Mouse (Mus musculus) heart, embryonic 13.5 days (tissue): Measurements from ENCODE around the gene Tnpo1. TPM values are rescaled to one million over a fixed set of nuclear protein-coding genes. Genes with fewer than 3 reads are reported as not detected.

ENCODE experiments used
- ATAC-seq: fragments of 200-750 bp; cut with Nextera tagmentation; 2 replicates; pipeline ENCODE4 v1.8.0; 2017; ENCODE audit warnings: moderate TSS enrichment; ENCODE audit not compliant: insufficient number of reproducible peaks, low FRiP score, low TSS enrichment; ENCODE audit errors: extremely low read depth
- H3K27ac ChIP-seq: fragments of 300-500 bp; sonication (generic); replicated peaks from 2 replicates; pipeline ENCODE4 v1.5.1; 2015; ENCODE audit warnings: moderate library complexity, mild to moderate bottlenecking, inconsistent platforms
- H3K27me3 ChIP-seq: fragments of 300-500 bp; sonication (generic); replicated peaks from 2 replicates; pipeline ENCODE4 v1.6.1; 2015; ENCODE audit warnings: mild to moderate bottlenecking, inconsistent platforms
- H3K36me3 ChIP-seq: fragments of 300-500 bp; sonication (generic); 2 replicates; pipeline ENCODE4 v1.6.1; 2015; ENCODE audit warnings: mild to moderate bottlenecking, inconsistent platforms
- H3K4me1 ChIP-seq: fragments of 300-500 bp; sonication (generic); 2 replicates; pipeline ENCODE4 v1.6.1; 2015; ENCODE audit warnings: inconsistent platforms
- H3K4me2 ChIP-seq: fragments of 300-500 bp; sonication (generic); 2 replicates; pipeline ENCODE4 v1.6.1; 2015; ENCODE audit warnings: inconsistent platforms, mild to moderate bottlenecking, moderate library complexity
- H3K4me3 ChIP-seq: fragments of 300-500 bp; sonication (generic); 2 replicates; pipeline ENCODE4 v1.5.1; 2015; ENCODE audit warnings: moderate library complexity, mild to moderate bottlenecking, inconsistent platforms
- H3K9ac ChIP-seq: fragments of 300-500 bp; sonication (generic); 2 replicates; pipeline ENCODE4 v1.6.1; 2015; ENCODE audit warnings: inconsistent platforms, mild to moderate bottlenecking, moderate library complexity
- H3K9me3 ChIP-seq: fragments of 300-500 bp; sonication (generic); 2 replicates; pipeline ENCODE4 v1.6.1; 2016; ENCODE audit warnings: inconsistent platforms
- WGBS: fragments of 180-500 bp; shearing (Covaris S2); methylation state at CpG from one replicate; pipeline ENCODE4 v1.1.7; 2015; ENCODE audit warnings: mixed read lengths; 5-methylcytosine and 5-hydroxymethylcytosine counted together
- polyA plus RNA-seq: library from polyadenylated mRNA; unstranded; fragments of >200 nt; fragmentation: Nextera tagmentation; extraction: Ambion mirVana; gene quantifications from 2 replicates; pipeline ENCODE4 v1.2.1, GENCODE M21; 2015

Tnpo1 gene
- polyA plus RNA-seq, 1 experiment from 2014 or later, result 36.9 TPM

DNA sequence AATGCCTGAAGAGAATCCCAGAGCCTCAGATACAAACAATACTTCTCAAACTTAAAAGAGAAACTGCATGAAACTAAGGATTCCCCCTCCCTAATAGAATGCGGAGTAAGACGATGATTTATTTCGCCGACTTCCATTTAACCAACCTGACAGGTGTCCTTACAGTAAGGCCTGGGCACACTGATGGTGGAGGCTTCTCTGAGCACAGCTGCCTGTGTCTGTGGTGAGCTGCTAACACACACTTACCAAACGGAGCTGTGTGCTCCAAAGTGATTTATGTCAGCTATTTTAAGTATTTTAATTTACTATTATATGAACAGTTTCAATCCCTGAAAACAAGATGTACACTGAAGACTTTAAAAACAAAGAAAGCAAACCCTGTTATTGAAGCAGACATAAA is 42.4 kb downstream of the Tnpo1 start:
- Histone ChIP-seq H3K4me3 (no peak overlapping the region), H3K4me2 (no peak overlapping the region), H3K27me3 (no peaks in the 10 kb centered on the region), H3K9ac (no peak overlapping the region), H3K9me3 (no peaks in the 10 kb centered on the region), H3K4me1 (peaks cover 6% of the 10 kb centered on the region; the same call in 1 of the 2 replicates), H3K27ac (no peak overlapping the region), H3K36me3 (peaks cover 92% of the 10 kb centered on the region)
- 91% methylated on average over 5 of the region's 5 CpGs for WGBS
- no peak for ATAC-seq

DNA sequence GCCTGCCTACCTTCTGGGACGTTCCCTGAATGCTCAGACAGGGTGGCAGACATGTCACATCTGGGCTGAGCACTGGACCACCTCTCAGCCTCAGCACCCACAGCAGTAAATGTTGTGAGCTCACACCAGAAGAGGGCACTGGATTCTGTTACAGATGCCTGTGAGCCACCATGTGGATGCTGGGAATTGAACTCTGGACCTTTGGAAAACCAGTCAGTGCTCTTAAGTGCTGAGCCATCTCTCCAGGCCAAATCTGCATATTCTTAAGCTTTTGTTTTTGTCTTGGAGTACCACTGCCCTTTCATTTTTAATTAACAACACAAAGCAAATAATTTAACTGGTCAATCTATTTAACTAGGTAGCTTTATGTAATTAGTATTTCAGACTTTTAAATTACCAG is 44.2 kb downstream of the Tnpo1 start:
- WGBS, result 68% methylated on average over 1 of the region's 1 CpGs

DNA sequence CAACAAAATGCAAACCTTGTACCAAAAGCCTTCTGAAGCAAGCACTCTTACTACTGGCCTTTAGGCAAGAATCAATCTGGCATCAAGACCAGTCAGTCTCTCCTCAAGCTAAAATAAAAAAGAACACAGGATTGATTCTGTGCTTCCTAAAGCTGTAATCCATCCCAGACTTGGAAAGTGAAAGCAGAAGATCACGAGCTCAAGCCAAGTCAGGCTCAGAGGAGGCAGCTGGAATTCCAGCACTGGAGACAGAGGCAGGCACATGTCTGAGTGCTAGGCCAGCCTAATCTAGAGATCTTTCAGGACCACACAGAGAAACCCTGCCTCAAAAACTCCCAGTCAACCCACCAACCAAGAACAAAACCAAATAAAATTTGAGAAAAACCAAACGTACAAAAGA is 45.8 kb downstream of the Tnpo1 start:
- Histone ChIP-seq H3K36me3 (peaks cover 82% of the 10 kb centered on the region), H3K4me3 (no peak overlapping the region), H3K4me2 (no peak overlapping the region), H3K27me3 (no peaks in the 10 kb centered on the region), H3K9ac (no peak overlapping the region), H3K9me3 (no peaks in the 10 kb centered on the region), H3K27ac (no peak overlapping the region), H3K4me1 (peaks cover 3% of the 10 kb centered on the region; the same call in 1 of the 2 replicates)
- ATAC-seq, result no peak
- WGBS, result 54% methylated on average over 2 of the region's 2 CpGs

More for the DNA sequence above, 44.2 kb downstream of the Tnpo1 start:
- Histone ChIP-seq H3K4me2 (no peak overlapping the region), H3K27me3 (no peaks in the 10 kb centered on the region), H3K9me3 (no peaks in the 10 kb centered on the region), H3K4me1 (peaks cover 3% of the 10 kb centered on the region; the same call in 1 of the 2 replicates), H3K4me3 (no peak overlapping the region), H3K27ac (no peak overlapping the region), H3K36me3 (peaks cover 92% of the 10 kb centered on the region), H3K9ac (no peak overlapping the region)
- ATAC-seq, result no peak

DNA sequence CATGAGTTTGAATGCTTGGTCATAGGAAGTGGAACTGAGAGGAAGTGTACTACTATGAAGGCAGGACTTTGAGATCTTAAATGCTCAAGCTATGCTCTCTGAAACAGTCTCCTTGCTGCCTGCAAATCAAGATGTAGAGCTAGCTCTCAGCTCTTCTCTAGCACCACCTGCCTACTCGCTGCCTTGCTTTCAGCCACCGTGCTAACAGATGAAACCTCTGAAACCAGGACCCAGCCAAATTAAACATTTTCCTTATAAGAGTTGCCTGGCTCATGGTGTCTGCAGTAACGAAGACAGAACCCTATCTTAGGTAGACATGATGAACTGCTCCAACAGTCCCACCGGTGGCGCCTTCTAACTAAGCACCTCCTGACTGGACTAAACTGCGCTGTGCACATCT is 46.8 kb downstream of the Tnpo1 start:
- 94% methylated on average over 6 of the region's 6 CpGs for WGBS
- Histone ChIP-seq H3K9me3 (no peaks in the 10 kb centered on the region), H3K27ac (no peak overlapping the region), H3K36me3 (peaks cover 81% of the 10 kb centered on the region), H3K27me3 (no peaks in the 10 kb centered on the region), H3K4me2 (no peak overlapping the region), H3K9ac (no peak overlapping the region), H3K4me3 (no peak overlapping the region), H3K4me1 (peaks cover 3% of the 10 kb centered on the region; the same call in 1 of the 2 replicates)
- no peak for ATAC-seq

DNA sequence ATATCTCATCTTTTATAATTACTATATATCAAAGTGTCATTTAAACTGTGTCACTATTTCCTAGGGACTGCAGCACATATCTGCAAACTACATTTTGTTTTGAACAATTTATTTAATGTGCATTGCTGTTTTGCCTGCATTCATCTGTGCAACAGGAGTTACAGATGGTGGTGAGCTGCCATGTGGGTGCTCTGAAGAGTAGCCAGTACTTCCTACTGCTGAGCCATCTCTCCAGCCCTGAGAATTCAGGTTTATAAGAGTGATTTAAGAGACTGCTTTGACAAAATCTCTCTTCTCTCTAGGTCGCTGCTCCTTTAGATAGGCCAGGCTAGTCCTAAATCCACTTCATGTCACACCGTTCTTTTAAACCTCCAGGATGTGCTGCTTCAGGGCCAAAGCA is 49.0 kb downstream of the Tnpo1 start:
- no peak for ATAC-seq
- Histone ChIP-seq H3K27ac (no peak overlapping the region), H3K27me3 (no peaks in the 10 kb centered on the region), H3K4me2 (no peak overlapping the region), H3K4me3 (no peak overlapping the region), H3K9me3 (no peaks in the 10 kb centered on the region), H3K36me3 (peaks cover 81% of the 10 kb centered on the region), H3K4me1 (peaks cover 3% of the 10 kb centered on the region; the same call in 1 of the 2 replicates), H3K9ac (no peak overlapping the region)
- WGBS, result 81% methylated on average over 2 of the region's 2 CpGs

DNA sequence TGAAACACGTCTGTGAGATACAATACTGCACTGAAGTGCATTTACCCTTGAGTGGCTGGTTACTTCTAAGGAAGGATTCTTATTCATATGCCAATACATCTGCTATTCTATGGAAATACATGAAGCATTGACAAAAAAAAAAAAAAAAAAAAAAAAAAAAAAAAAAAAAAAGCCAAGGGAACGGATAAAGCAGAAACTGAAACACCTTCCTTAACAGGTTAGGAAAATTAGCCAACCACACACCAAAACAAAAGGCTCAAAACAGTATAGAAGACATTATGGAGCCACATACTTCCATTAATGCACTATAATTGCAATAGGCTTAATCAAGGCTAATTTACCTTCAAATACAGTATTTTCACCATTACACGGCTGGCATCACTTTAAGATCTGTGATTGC is 51.5 kb downstream of the Tnpo1 start:
- Histone ChIP-seq H3K9ac (no peak overlapping the region), H3K4me3 (no peak overlapping the region), H3K27ac (no peak overlapping the region), H3K4me1 (no peaks in the 10 kb centered on the region), H3K9me3 (no peaks in the 10 kb centered on the region), H3K27me3 (no peaks in the 10 kb centered on the region), H3K36me3 (peaks cover 87% of the 10 kb centered on the region), H3K4me2 (no peak overlapping the region)
- no peak for ATAC-seq
- WGBS, result 86% methylated on average over 3 of the region's 3 CpGs

DNA sequence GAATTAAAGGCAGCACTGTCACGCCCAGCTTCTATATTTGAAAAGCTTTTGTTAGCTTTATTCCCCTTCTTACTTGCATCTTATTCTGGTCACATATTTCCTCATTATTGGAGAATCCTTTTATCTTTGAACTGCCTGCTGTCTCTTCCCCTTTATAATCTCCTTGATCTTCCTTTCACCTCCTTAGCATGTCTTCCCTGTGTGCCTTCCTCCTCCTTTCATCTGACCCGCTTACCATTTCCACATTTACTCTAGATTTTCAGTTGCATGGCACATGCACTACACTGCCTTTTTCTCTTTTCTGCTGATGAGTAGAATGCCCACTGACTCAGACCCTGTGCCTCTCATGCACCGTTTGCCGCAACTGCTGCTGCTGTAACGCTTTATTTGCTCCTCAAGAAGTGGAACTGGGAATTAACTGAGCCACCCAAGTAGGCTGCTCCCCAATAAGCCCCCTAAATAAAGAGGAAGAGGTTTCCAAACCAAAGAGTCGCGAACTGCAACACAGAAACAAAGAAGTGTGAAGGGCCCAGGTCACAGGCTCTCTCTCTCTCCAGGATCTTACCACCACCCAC is 53.8 kb downstream of the Tnpo1 start:
- no peak overlapping the region for H3K4me3 ChIP-seq
- no peak overlapping the region for H3K4me2 ChIP-seq
- no peaks in the 10 kb centered on the region for H3K27me3 ChIP-seq
- no peaks in the 10 kb centered on the region for H3K4me1 ChIP-seq
- no peak for ATAC-seq
- no peaks in the 10 kb centered on the region for H3K9me3 ChIP-seq
- peaks cover 89% of the 10 kb centered on the region for H3K36me3 ChIP-seq
- H3K27ac ChIP-seq, result no peak overlapping the region
- H3K9ac ChIP-seq, result no peak overlapping the region
- WGBS, result 84% methylated on average over 7 of the region's 7 CpGs

DNA sequence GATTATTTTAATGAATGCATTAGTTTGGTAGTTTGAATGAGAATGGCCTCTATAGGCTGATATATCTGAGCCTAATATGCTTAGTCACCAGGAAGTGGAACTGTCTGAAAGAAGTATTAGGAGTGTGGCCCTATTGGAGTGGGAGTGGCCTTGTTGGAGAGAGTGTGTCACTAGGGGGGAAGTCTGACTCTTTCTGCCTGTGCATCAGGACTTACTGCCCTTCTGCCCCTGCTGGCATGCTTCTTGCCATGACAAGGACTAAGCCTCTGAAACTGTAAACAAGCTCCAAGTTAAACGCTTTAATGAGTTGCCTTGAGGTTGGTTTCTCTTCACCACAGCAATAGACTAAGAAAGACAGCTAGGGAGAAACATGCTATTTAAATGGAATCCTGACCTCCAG is 54.9 kb downstream of the Tnpo1 start:
- 88% methylated on average over 1 of the region's 1 CpGs for WGBS
- Histone ChIP-seq H3K9me3 (no peaks in the 10 kb centered on the region), H3K4me1 (no peaks in the 10 kb centered on the region), H3K4me3 (no peak overlapping the region), H3K4me2 (no peak overlapping the region), H3K27ac (no peak overlapping the region), H3K9ac (no peak overlapping the region), H3K27me3 (no peaks in the 10 kb centered on the region), H3K36me3 (peaks cover 93% of the 10 kb centered on the region)
- no peak for ATAC-seq

DNA sequence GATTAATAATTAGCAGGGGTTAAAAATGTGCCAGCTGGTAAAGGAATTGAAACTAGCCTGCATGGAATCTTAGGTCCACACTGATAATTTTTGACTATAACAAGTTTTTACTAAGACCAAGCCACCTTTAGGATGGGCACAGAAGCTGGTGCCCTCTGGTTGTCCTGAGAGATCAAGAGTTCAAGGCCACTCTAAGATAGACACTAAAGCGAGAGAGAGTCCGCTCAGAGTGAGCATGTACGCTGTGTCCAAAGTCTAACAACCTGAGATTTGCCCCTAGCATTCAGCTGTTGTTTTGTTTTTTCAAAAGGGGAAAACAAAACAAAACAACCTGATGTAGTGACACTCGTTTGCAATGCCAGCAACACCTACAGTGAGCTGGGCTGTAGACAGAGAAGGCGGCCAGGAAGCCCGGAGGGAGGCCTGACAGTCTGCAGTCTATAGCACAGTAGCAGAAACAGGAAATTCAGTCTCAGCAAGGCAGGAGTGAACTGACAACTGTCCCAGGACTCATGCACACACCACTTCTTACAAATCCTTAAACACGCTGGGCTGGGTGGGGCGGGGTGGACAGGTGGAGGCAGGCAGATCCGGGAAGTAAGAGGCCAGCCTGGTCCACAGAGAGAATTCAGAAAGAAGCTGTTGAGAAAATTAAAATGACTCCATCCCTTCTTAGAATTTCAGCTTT is 57.8 kb downstream of the Tnpo1 start:
- Histone ChIP-seq H3K4me1 (no peaks in the 10 kb centered on the region), H3K36me3 (peaks cover 98% of the 10 kb centered on the region), H3K27ac (no peak overlapping the region), H3K9me3 (no peaks in the 10 kb centered on the region), H3K4me2 (no peak overlapping the region), H3K4me3 (no peak overlapping the region), H3K9ac (no peak overlapping the region), H3K27me3 (no peaks in the 10 kb centered on the region)
- no peak for ATAC-seq
- WGBS, result 88% methylated on average over 9 of the region's 9 CpGs

DNA sequence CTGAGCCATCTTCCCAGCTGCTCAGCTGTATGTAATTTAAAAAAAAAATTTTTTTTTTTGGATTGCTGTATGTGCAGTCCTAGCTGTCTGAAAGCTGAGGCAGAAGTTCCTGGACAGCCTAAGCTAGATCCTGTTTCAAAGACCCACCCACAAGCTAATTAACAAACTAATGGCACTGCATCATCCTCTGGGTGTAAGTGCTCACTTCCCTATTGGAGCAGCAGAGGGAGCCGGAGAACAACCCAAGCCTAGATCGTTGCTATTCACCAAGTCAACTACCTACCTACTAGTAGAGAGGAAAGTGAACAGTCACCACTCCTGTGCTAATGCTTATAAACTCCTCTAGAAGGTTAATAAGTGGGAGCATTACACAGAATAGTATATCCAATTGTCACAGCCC is 58.4 kb downstream of the Tnpo1 start:
- H3K27ac ChIP-seq, result no peak overlapping the region
- 43% methylated on average over 2 of the region's 2 CpGs for WGBS
- no peak overlapping the region for H3K9ac ChIP-seq
- H3K9me3 ChIP-seq, result no peaks in the 10 kb centered on the region
- peaks cover 98% of the 10 kb centered on the region for H3K36me3 ChIP-seq
- H3K4me3 ChIP-seq, result no peak overlapping the region
- no peak overlapping the region for H3K4me2 ChIP-seq
- no peaks in the 10 kb centered on the region for H3K4me1 ChIP-seq
- no peaks in the 10 kb centered on the region for H3K27me3 ChIP-seq
- ATAC-seq, result no peak

DNA sequence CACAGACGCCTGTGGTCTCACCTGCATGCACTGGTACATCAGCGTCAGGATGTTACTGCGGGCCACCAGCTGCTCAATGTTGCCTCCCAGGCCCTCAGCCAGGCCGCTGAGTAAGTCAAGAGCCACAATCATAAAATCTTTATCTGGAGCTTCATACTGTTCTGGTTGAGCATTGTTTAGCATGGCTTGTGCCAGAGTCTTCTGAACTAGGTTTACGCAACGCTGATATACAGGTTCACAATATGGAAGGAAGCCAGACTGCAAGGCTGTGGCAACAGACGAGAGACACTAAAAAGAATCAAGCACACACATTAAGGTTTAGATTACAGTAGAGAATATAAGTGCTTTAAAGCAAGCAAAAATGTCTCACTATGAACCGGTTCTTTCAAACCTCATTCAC is 70.9 kb downstream of the Tnpo1 start:
- Histone ChIP-seq H3K27me3 (no peaks in the 10 kb centered on the region), H3K4me3 (no peak overlapping the region), H3K9ac (no peak overlapping the region), H3K4me1 (no peaks in the 10 kb centered on the region), H3K9me3 (no peaks in the 10 kb centered on the region), H3K27ac (no peak overlapping the region), H3K4me2 (no peak overlapping the region), H3K36me3 (peaks cover 88% of the 10 kb centered on the region)
- ATAC-seq, result no peak
- 90% methylated on average over 8 of the region's 8 CpGs for WGBS

DNA sequence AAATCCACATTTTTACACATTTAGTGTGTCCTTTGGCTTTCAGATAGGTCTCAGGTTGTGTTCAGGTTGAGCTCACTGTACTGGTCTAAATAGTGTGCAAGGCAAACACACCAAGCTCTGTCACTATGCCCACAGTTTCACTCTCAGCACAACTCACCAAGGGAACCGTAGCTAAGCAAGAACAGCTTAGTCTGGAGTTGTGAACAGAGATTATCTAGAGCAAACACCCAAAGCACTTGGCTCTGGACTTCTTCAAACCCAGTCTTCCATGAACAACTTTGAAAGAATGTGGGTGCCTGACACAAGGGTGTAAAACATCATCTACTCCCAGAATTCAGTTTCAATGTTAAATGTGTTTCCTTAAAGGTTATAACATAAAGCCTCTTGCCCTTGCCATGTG is 80.4 kb downstream of the Tnpo1 start:
- Histone ChIP-seq H3K9me3 (no peaks in the 10 kb centered on the region), H3K9ac (no peak overlapping the region), H3K27me3 (no peaks in the 10 kb centered on the region), H3K36me3 (peaks cover 76% of the 10 kb centered on the region), H3K27ac (no peak overlapping the region), H3K4me3 (no peak overlapping the region), H3K4me1 (no peaks in the 10 kb centered on the region), H3K4me2 (no peak overlapping the region)
- no peak for ATAC-seq
- 54% methylated on average over 1 of the region's 1 CpGs for WGBS
